Mouse (Mus musculus) CH12.LX (cell line): ENCODE data around the gene Pianp. TPM values are rescaled to one million over a fixed set of nuclear protein-coding genes. Genes with fewer than 3 reads are reported as not detected.

Experiments used
- DNase-seq: peaks from one replicate; pipeline ENCODE4 v3.0.0-alpha.2; 2013; ENCODE audit errors: extremely low read depth
- H3K27ac ChIP-seq: 2 replicates; pipeline ENCODE4 v1.5.1; 2012; ENCODE audit warnings: low read depth, mild to moderate bottlenecking, control low read depth, moderate library complexity; ENCODE audit not compliant: insufficient read depth
- H3K27me3 ChIP-seq: replicated peaks from 2 replicates; pipeline ENCODE3; 2012; ENCODE audit warnings: inconsistent platforms
- H3K36me3 ChIP-seq, 2 experiments: replicated peaks in 1 of 2; 2 replicates each; pipeline versions ENCODE3 to v1.6.1; 2012; ENCODE audit warnings: inconsistent platforms in 1 of 2, low read length in 1 of 2, mild to moderate bottlenecking in 1 of 2, mixed read lengths in 1 of 2, moderate library complexity in 1 of 2; ENCODE audit not compliant: control insufficient read depth in 1 of 2, insufficient read depth in 1 of 2
- H3K4me1 ChIP-seq, 2 experiments: 2 replicates each; pipeline ENCODE4 v1.6.1; 2012; ENCODE audit warnings: inconsistent platforms in 1 of 2, moderate library complexity in 1 of 2; ENCODE audit not compliant: insufficient read depth in 2 of 2, control insufficient read depth in 1 of 2
- H3K4me2 ChIP-seq: 2 replicates; pipeline ENCODE4 v1.6.1; 2012; ENCODE audit warnings: low read depth, mild to moderate bottlenecking, control low read depth; ENCODE audit not compliant: poor library complexity, insufficient read depth, severe bottlenecking
- H3K4me3 ChIP-seq, 3 experiments: fragments of 150-350 bp in 1 of 3; sonication (generic) in 1 of 3; replicated peaks in 1 of 3; 2 replicates each; pipeline versions ENCODE3 to v1.5.1; 2011 to 2012; ENCODE audit warnings: low read depth in 2 of 3, low read length in 2 of 3, mild to moderate bottlenecking in 2 of 3, moderate library complexity in 2 of 3, control low read depth in 1 of 3, improper control_type of control experiment in 1 of 3, inconsistent platforms in 1 of 3, mixed read lengths in 1 of 3; ENCODE audit not compliant: poor library complexity in 1 of 3
- H3K79me2 ChIP-seq: replicated peaks from 2 replicates; pipeline ENCODE4 v1.6.1; 2012; ENCODE audit warnings: mild to moderate bottlenecking, moderate library complexity; ENCODE audit not compliant: control insufficient read depth, poor library complexity, insufficient read depth, severe bottlenecking; ENCODE audit errors: extremely low read depth
- H3K9ac ChIP-seq: 2 replicates; pipeline ENCODE4 v1.6.1; 2012; ENCODE audit warnings: low read depth, mild to moderate bottlenecking, control low read depth, moderate library complexity; ENCODE audit not compliant: insufficient read depth
- H3K9me3 ChIP-seq: replicated peaks from 2 replicates; pipeline ENCODE3; 2012; ENCODE audit warnings: low read length, inconsistent platforms, mixed read lengths
- CTCF ChIP-seq, 2 experiments: IDR thresholded peaks in 1 of 2; conservative IDR thresholded peaks in 1 of 2; 2 replicates each; pipeline ENCODE4 v1.5.1; 2011 to 2012; ENCODE audit warnings: low read depth in 2 of 2, low read length in 2 of 2, improper control_type of control experiment in 1 of 2, inconsistent platforms in 1 of 2, mild to moderate bottlenecking in 1 of 2, moderate library complexity in 1 of 2
- E2F4 ChIP-seq: IDR thresholded peaks from 2 replicates; pipeline ENCODE4 v1.6.1; 2011; ENCODE audit warnings: low read depth, low read length, improper control_type of control experiment; ENCODE audit not compliant: insufficient replicate concordance
- ETS1 ChIP-seq: conservative IDR thresholded peaks from 2 replicates; pipeline ENCODE4 v1.6.1; 2012; ENCODE audit warnings: low read depth, mild to moderate bottlenecking, inconsistent platforms, low read length, improper control_type of control experiment, moderate library complexity
- GABPA ChIP-seq: IDR thresholded peaks from 2 replicates; pipeline ENCODE4 v1.6.1; 2012; ENCODE audit warnings: low read depth, low read length, improper control_type of control experiment, inconsistent platforms; ENCODE audit not compliant: insufficient replicate concordance
- IRF4 ChIP-seq: IDR thresholded peaks from 2 replicates; pipeline ENCODE4 v1.6.1; 2014; ENCODE audit warnings: low read depth, mild to moderate bottlenecking, inconsistent platforms, low read length, improper control_type of control experiment
- KAT2A ChIP-seq: IDR thresholded peaks from 2 replicates; pipeline ENCODE4 v1.6.1; 2012; ENCODE audit warnings: low read length, improper control_type of control experiment, inconsistent platforms; ENCODE audit not compliant: insufficient replicate concordance
- MAX ChIP-seq: IDR thresholded peaks from 2 replicates; pipeline ENCODE4 v1.6.1; 2011; ENCODE audit warnings: low read length, improper control_type of control experiment
- MAZ ChIP-seq: IDR thresholded peaks from 2 replicates; pipeline ENCODE4 v1.6.1; 2012; ENCODE audit warnings: low read depth, mild to moderate bottlenecking, inconsistent platforms, low read length, improper control_type of control experiment, moderate library complexity
- MEF2A ChIP-seq: IDR thresholded peaks from 2 replicates; pipeline ENCODE4 v1.6.1; 2014; ENCODE audit warnings: low read depth, mild to moderate bottlenecking, inconsistent platforms, low read length, improper control_type of control experiment, borderline replicate concordance
- NRF1 ChIP-seq: IDR thresholded peaks from 2 replicates; pipeline ENCODE4 v1.6.1; 2014; ENCODE audit warnings: low read depth, mild to moderate bottlenecking, inconsistent platforms, low read length, improper control_type of control experiment, moderate library complexity
- RAD21 ChIP-seq: IDR thresholded peaks from 2 replicates; pipeline ENCODE4 v1.6.1; 2011; ENCODE audit warnings: low read depth, mild to moderate bottlenecking, low read length, improper control_type of control experiment, moderate library complexity
- TBP ChIP-seq: conservative IDR thresholded peaks from 2 replicates; pipeline ENCODE4 v1.6.1; 2011; ENCODE audit warnings: low read depth, low read length, improper control_type of control experiment
- UBTF ChIP-seq: IDR thresholded peaks from 2 replicates; pipeline ENCODE4 v1.6.1; 2012; ENCODE audit warnings: low read depth, mild to moderate bottlenecking, inconsistent platforms, low read length, improper control_type of control experiment, moderate library complexity
- USF1 ChIP-seq: IDR thresholded peaks from 2 replicates; pipeline ENCODE4 v1.6.1; 2014; ENCODE audit warnings: low read depth, mild to moderate bottlenecking, inconsistent platforms, low read length, improper control_type of control experiment
- USF2 ChIP-seq: conservative IDR thresholded peaks from 2 replicates; pipeline ENCODE4 v1.6.1; 2011; ENCODE audit warnings: low read depth, low read length, improper control_type of control experiment
- ZC3H11A ChIP-seq: IDR thresholded peaks from 2 replicates; pipeline ENCODE4 v1.6.1; 2012; ENCODE audit warnings: low read depth, mild to moderate bottlenecking, inconsistent platforms, low read length, improper control_type of control experiment
- ZKSCAN1 ChIP-seq: IDR thresholded peaks from 2 replicates; pipeline ENCODE4 v1.6.1; 2012; ENCODE audit warnings: low read depth, inconsistent platforms, low read length, improper control_type of control experiment, borderline replicate concordance
- ZNF384 ChIP-seq: IDR thresholded peaks from 2 replicates; pipeline ENCODE4 v1.6.1; 2012; ENCODE audit warnings: low read depth, low read length, improper control_type of control experiment, inconsistent platforms
- dilution Hi-C: fragments of 300-500 bp; cut with MboI; formaldehyde crosslinking; loops from 2 replicates; pipeline ENCODE4 v1.14.3; 2020; ENCODE audit warnings: low sequenced_read_pairs; ENCODE audit not compliant: extremely low pct_unique_long_range_greater_than_20kb, extremely low pct_ligation_motif_present
- in situ Hi-C: fragments of 300-500 bp; cut with MboI; formaldehyde crosslinking; loops from 3 replicates; pipeline ENCODE4 v1.14.3; 2019; ENCODE audit warnings: low sequenced_read_pairs, low pct_ligation_motif_present, low pct_unique_long_range_greater_than_20kb, mixed read lengths
- polyA plus RNA-seq: library from polyadenylated mRNA; unstranded; fragments of >175 nt; gene quantifications from 2 replicates; pipeline ENCODE4 v1.2.1, GENCODE M21; 2012; ENCODE audit warnings: low read depth; ENCODE audit not compliant: insufficient read length
- total RNA-seq, 2 experiments: library from RNA; depleted of rRNA; stranded (reverse); fragments of 300-350 nt in 1 of 2; fragments of >200 nt in 1 of 2; gene quantifications; 2 replicates each; pipeline ENCODE4 v1.2.3; 2012 to 2014

Gene Pianp
- total and polyA plus RNA-seq, 3 experiments = 0.08 TPM; not detected in 2

GRCm38 (mm10) chr6:125008586-125009128 lies 12.2 kb downstream of the Pianp start (continued):
- TF ChIP-seq RAD21 (no peak), MAX (peak; percentile 68; the same call in 1 of the 2 replicates), KAT2A (peak; percentile 97), ETS1 (peak; percentile 62), MEF2A (peak; percentile 75; the same call in 1 of the 2 replicates), UBTF (0 out of 2 replicates have a peak, but pooled peaks have one; percentile 45), USF2 (no peak)

- peak within 1 kb of the TSS; percentile 70 for H3K27ac ChIP-seq
- DNase-seq = no peak
- peak within 1 kb of the TSS; percentile 71 for H3K4me2 ChIP-seq
- no peaks in the 10 kb centered on the region for H3K9me3 ChIP-seq
- H3K27me3 ChIP-seq = no peaks in the 10 kb centered on the region
- in situ Hi-C loops = no loop called here
- dilution Hi-C loops = no loop called here
- peaks cover 32% of the 10 kb centered on the region for H3K79me2 ChIP-seq
- peak within 1 kb of the TSS; percentile 91 for H3K9ac ChIP-seq
- TF ChIP-seq IRF4 = no peak
- TF ChIP-seq GABPA = no peak
- no peak for TF ChIP-seq E2F4
- TF ChIP-seq TBP = no peak
- no peak for TF ChIP-seq MAZ
- TF ChIP-seq NRF1 = no peak
- no peak for TF ChIP-seq USF1
- no peak for TF ChIP-seq ZC3H11A
- TF ChIP-seq ZNF384 = no peak
- TF ChIP-seq CTCF (conservative IDR thresholded peaks at IDR 0.05 in 1 of 2, IDR thresholded peaks at IDR 0.05 in 1 of 2; ENCODE audit: low read depth in 2 of 2, low read length in 2 of 2) = no peak
- TF ChIP-seq ZKSCAN1 = no peak
- no peak for TF ChIP-seq USF2
- TF ChIP-seq, all 38 proteins: peak for 0
- H3K4me1 ChIP-seq = peaks cover 0 to 45% of the 10 kb centered on the region in 2 experiments; a peak in 2 of 4 replicates
- peak within 1 kb of the TSS; percentile 79 to 94 (median 79) for H3K4me3 ChIP-seq
- H3K36me3 ChIP-seq = peaks cover 20 to 29% of the 10 kb centered on the region in 2 experiments
These were observed 12.5 kb downstream of the Pianp start, which contains the start of gene Zfp384 for GRCm38 (mm10) chr6:125009129-125009180. Zfp384 (plus strand) TSS chr6:125009145.
